Comparison of ENCODE assay signal across 15 mouse cellular contexts in the genomic region with DNA sequence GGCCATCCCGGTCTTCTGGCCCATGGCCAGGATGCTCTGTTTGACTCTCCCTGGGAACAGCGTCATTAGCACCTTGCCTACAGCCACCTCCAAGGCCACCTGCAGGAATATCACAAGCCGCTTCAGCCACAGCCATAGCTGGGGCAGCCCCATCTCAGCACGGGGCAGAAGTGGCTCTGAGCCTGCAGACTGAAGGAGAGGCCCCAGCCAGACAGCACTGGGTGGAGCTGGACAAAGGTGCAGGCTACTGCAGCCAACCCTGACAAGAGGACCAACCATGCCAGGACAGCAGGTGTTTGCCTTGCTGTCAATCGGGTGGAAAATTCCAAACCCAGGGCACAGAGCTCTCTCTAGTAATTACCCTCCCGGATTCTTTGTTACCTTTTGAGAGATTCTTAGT. TPM values are rescaled to one million over a fixed set of nuclear protein-coding genes. Genes with fewer than 3 reads are reported as not detected.
DNase-seq lines count a peak whose midpoint lies in the region; ATAC-seq and TF ChIP-seq lines count a peak whose summit lies in the region.
"Had no signal": no experiment of that assay in that cellular context is flagged by ENCODE, and none has a peak within 500 bp of the region (broad histone marks: within the 10 kb centered on the region; RNA-seq: fewer than 3 reads in every experiment).

Dio1 (minus strand) TSS at position 204 of the 400 bp plus-strand sequence.

- no peak for TF ChIP-seq POLR2A in lung, adult 2 months (IDR thresholded peaks at IDR 0.05; ENCODE audit: borderline replicate concordance, extremely low read depth, low read depth, low read length)

- no peaks in the 10 kb centered on the region for H3K27me3 ChIP-seq in lung, embryonic 16.5 days (ENCODE audit: control insufficient read depth, insufficient read depth, low read depth, low read length)
- no peaks in the 10 kb centered on the region for H3K27me3 ChIP-seq in stomach, embryonic 16.5 days (ENCODE audit: control insufficient read depth, insufficient read depth, low read length)

- peak; percentile 11 for DNase-seq in adrenal gland, postnatal 10 days
- no peak for DNase-seq in adrenal gland, adult 8-10 months
- DNase-seq in lung, adult 2 months = no peak
- DNase-seq in kidney, adult 9 months = peak; percentile 86
- no peak for DNase-seq in frontal cortex, postnatal 10 days (ENCODE audit: low spot score in 2 of 2)
- DNase-seq in heart, postnatal 36 days = no peak
- DNase-seq: adrenal gland, postnatal 25 days; layer of hippocampus, postnatal 36 days; spleen, adult 18-20 months; thymus, postnatal 25 days had no signal

- H3K4me3 ChIP-seq in lung, embryonic 16.5 days (ENCODE audit: low read length) = no peak within 1 kb of the TSS
- H3K4me3 ChIP-seq in lung, adult 2 months (replicated peaks; ENCODE audit: extremely low read depth, low read depth, low read length) = no peak within 1 kb of the TSS
- H3K4me3 ChIP-seq in stomach, embryonic 16.5 days (replicated peaks; ENCODE audit: low read length) = no peak within 1 kb of the TSS
- H3K4me3 ChIP-seq: hindbrain, embryonic 10.5 days had no signal

- intact Hi-C loops in heart, postnatal 36 days (cut with DNase I) = no loop called here

- H3K4me2 ChIP-seq in lung, embryonic 16.5 days (ENCODE audit: low read depth, low read length) = no peak within 1 kb of the TSS
- H3K4me2 ChIP-seq in stomach, embryonic 16.5 days (ENCODE audit: low read depth, low read length) = no peak within 1 kb of the TSS

- 34% methylated on average over 6 of the region's 6 CpGs for WGBS in lung, embryonic 16.5 days
- WGBS in lung, adult 2 months = 43% methylated on average over 6 of the region's 6 CpGs
- WGBS in stomach, embryonic 16.5 days = 36% methylated on average over 6 of the region's 6 CpGs

- H3K36me3 ChIP-seq in lung, embryonic 16.5 days (ENCODE audit: control insufficient read depth, insufficient read depth, low read length) = no peaks in the 10 kb centered on the region
- no peaks in the 10 kb centered on the region for H3K36me3 ChIP-seq in stomach, embryonic 16.5 days (ENCODE audit: control insufficient read depth, insufficient read depth, low read length)
- H3K36me3 ChIP-seq: hindbrain, embryonic 10.5 days had no signal

- peak; percentile 49; the same call in 1 of the 2 replicates for ATAC-seq in lung, embryonic 16.5 days (ENCODE audit: low read depth)
- ATAC-seq in stomach, embryonic 16.5 days (ENCODE audit: insufficient read depth, low FRiP score) = peak; percentile 80; the same call in 1 of the 2 replicates
- ATAC-seq: forebrain, embryonic 16.5 days; midbrain, embryonic 16.5 days had no signal

- no peaks in the 10 kb centered on the region for H3K4me1 ChIP-seq in lung, embryonic 16.5 days (replicated peaks; ENCODE audit: control insufficient read depth, insufficient read depth, low read length)
- no peaks in the 10 kb centered on the region for H3K4me1 ChIP-seq in lung, adult 2 months (ENCODE audit: control insufficient read depth, insufficient read depth, low read length)
- H3K4me1 ChIP-seq in stomach, embryonic 16.5 days (ENCODE audit: control insufficient read depth, insufficient read depth, low read length) = no peaks in the 10 kb centered on the region

- no peaks in the 10 kb centered on the region for H3K9me3 ChIP-seq in lung, embryonic 16.5 days (ENCODE audit: control insufficient read depth, low read length)
- H3K9me3 ChIP-seq in stomach, embryonic 16.5 days (replicated peaks; ENCODE audit: control insufficient read depth, low read length) = no peaks in the 10 kb centered on the region

- no peak within 1 kb of the TSS for H3K9ac ChIP-seq in lung, embryonic 16.5 days (ENCODE audit: low read length)
- no peak within 1 kb of the TSS for H3K9ac ChIP-seq in stomach, embryonic 16.5 days (ENCODE audit: low read length)

- TF ChIP-seq CTCF in lung, adult 2 months (IDR thresholded peaks at IDR 0.05; ENCODE audit: insufficient read depth, low read length) = no peak

- no peak within 1 kb of the TSS for H3K27ac ChIP-seq in lung, embryonic 16.5 days (ENCODE audit: low read length)
- H3K27ac ChIP-seq in stomach, embryonic 16.5 days (ENCODE audit: low read length) = no peak within 1 kb of the TSS
- H3K27ac ChIP-seq: hindbrain, embryonic 10.5 days had no signal

RNA-seq across cellular contexts. Expression of gene Dio1, which starts in this region (rescaled TPM):
- total RNA-seq in adrenal gland, postnatal 10 days (2021) = 10 to 100 TPM in 1 of 2 experiments, 1 to 10 TPM in 1; 9.1 to 12.2 TPM
- total RNA-seq in adrenal gland, adult 8-10 months (2022) = not detected
- polyA plus RNA-seq in lung, embryonic 16.5 days (2015; fragmentation: Nextera tagmentation; extraction: Ambion mirVana) = 0.16 and 0.44 TPM in 2 replicates
- polyA plus RNA-seq in lung, adult 2 months (2012; rRNA removed) = 0.40 and 0.75 TPM in 2 replicates
- polyA plus RNA-seq in stomach, embryonic 16.5 days (2015; fragmentation: Nextera tagmentation; extraction: Ambion mirVana) = 0.39 and 0.80 TPM in 2 replicates
- not detected for total RNA-seq in heart, postnatal 36 days (2021)
- total RNA-seq: adrenal gland, postnatal 25 days; layer of hippocampus, postnatal 36 days had no signal
- polyA plus RNA-seq: forebrain, embryonic 16.5 days; hindbrain, embryonic 10.5 days; midbrain, embryonic 16.5 days had no signal

Comparison
In these comparisons a context has a peak if more than half of its experiments do, and no peak if none do; other contexts are left out.
1. RNA of gene Dio1 (total RNA-seq): 9.1 to 12.2 TPM in adrenal gland, postnatal 10 days; not detected in adrenal gland, adult 8-10 months and not detected in heart, postnatal 36 days; every median in the first group is over 10 times any median in the second.
2. DNase-seq: peak in adrenal gland, postnatal 10 days (single experiment) and kidney, adult 9 months (single experiment); none in adrenal gland, adult 8-10 months (single experiment), lung, adult 2 months (single experiment), frontal cortex, postnatal 10 days (0 of 2) and heart, postnatal 36 days (0 of 2).
3. Peak in ATAC-seq in lung, embryonic 16.5 days; RNA of the gene not detected or under 1 TPM.
4. Peak in ATAC-seq in stomach, embryonic 16.5 days; RNA of the gene not detected or under 1 TPM.